Mouse (Mus musculus) testis, adult 2 months (tissue): ENCODE results near the gene Gm21541.
"Not testable (repeated sequence)": the region's sequence is repeated elsewhere in the genome, so short reads cannot be mapped to it uniquely, and the experiment has no call there.

ENCODE experiments used
- CTCF ChIP-seq: fragments of 200-500 bp; IDR thresholded peaks from 2 replicates; pipeline ENCODE4 v1.5.1; 2012; ENCODE audit warnings: low read depth, mild to moderate bottlenecking, inconsistent platforms, low read length, moderate library complexity; ENCODE audit not compliant: control insufficient read depth, insufficient read depth, insufficient replicate concordance
- POLR2A ChIP-seq: fragments of 200-500 bp; IDR thresholded peaks from 2 replicates; pipeline ENCODE4 v1.6.1; 2012; ENCODE audit warnings: low read depth, mild to moderate bottlenecking, inconsistent platforms, low read length, moderate library complexity; ENCODE audit not compliant: control insufficient read depth

- not testable (repeated sequence) for TF ChIP-seq POLR2A, CTCF
Measured at GRCm38 (mm10) chr4:41941272-41941671, 37.9 kb downstream of the Gm21541 start, which contains the start of gene Gm20878.
